Mouse (Mus musculus): Measurements from ENCODE around the gene Olfr1535. TPM values are rescaled to one million over a fixed set of nuclear protein-coding genes. Genes with fewer than 3 reads are reported as not detected.

The Olfr1535 gene
- 0.05 and 0.09 TPM in 2 replicates for polyA plus RNA-seq (2015; fragmentation: Nextera tagmentation; extraction: Ambion mirVana)

DNA sequence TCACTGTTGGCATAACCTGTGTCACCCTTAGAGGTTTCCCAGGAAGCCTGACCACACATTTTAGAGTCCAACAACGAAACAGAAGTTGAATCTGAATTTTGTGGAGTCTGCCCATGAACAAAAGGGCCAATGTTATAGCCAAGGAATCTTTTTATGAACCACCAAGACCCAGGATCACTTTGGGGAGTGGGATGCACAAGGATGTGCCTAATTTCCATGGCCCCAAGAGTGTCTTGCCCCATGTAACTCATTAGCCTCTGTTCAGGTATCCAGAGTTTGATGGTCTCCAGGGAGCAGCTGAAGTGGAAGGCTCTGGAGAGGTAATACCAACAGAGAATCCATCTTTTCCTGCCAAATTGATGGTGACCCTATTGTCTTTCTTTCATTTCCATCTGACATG, at the start of gene Olfr1535:
Gene Olfr1535 (minus strand): TSS at position 101 of the 400 bp plus-strand sequence.
- no peak within 1 kb of the TSS for H3K9ac ChIP-seq (ENCODE audit: low read depth, low read length)
- H3K27ac ChIP-seq (ENCODE audit: low read depth, low read length), result no peak within 1 kb of the TSS
- 59% methylated on average over 1 of the region's 1 CpGs for WGBS
- H3K4me2 ChIP-seq (ENCODE audit: low read length), result no peak within 1 kb of the TSS
- no peak within 1 kb of the TSS for H3K4me3 ChIP-seq (ENCODE audit: low read length)
- H3K27me3 ChIP-seq (replicated peaks; ENCODE audit: control insufficient read depth, insufficient read depth, low read length), result no peaks in the 10 kb centered on the region
- no peak for ATAC-seq
- no peaks in the 10 kb centered on the region for H3K4me1 ChIP-seq (ENCODE audit: control insufficient read depth, insufficient read depth, low read depth, low read length)
- H3K9me3 ChIP-seq (ENCODE audit: control insufficient read depth, low read length), result no peaks in the 10 kb centered on the region
- no peaks in the 10 kb centered on the region for H3K36me3 ChIP-seq (ENCODE audit: control insufficient read depth, insufficient read depth, low read length)

DNA sequence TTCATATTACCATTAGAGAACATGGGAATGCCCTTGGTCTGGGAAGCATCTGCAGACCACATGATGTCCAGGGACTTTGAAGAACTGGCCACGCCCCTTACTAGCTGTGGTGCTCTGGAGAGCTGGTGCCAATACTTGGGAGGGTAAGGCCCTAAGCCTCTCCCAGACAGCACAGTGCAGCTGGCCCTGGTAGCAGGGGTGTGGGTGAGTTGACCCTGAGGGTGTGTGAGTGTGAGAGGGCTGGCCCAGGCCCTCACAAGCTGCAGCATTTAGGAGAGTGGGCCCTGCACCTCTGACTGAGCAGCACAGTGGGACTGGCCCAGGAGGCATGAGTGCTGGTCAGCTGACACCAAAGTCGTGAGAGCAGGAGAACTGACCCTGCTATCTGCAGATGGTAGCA, 31.9 kb upstream of the Olfr1535 start:
- H3K27me3 ChIP-seq (replicated peaks; ENCODE audit: control insufficient read depth, insufficient read depth, low read length), result no peaks in the 10 kb centered on the region
- WGBS, result 69% methylated on average over 2 of the region's 2 CpGs
- ATAC-seq, result no peak

GRCm38 (mm10) chr13:21581659-21582058, 22.0 kb upstream of the Olfr1535 start, which contains the start of gene Olfr1364:
Olfr1364 (minus strand) TSS chr13:21581759.
- no peaks in the 10 kb centered on the region for H3K27me3 ChIP-seq (replicated peaks; ENCODE audit: control insufficient read depth, insufficient read depth, low read length)
- whole genome bisulfite sequencing, result 91% methylated on average over 2 of the region's 2 CpGs
- ATAC-seq, result no peak

More for the DNA sequence above, 31.9 kb upstream of the Olfr1535 start:
- H3K36me3 ChIP-seq (ENCODE audit: control insufficient read depth, insufficient read depth, low read length), result no peaks in the 10 kb centered on the region
- no peak overlapping the region for H3K4me3 ChIP-seq (ENCODE audit: low read length)
- no peak overlapping the region for H3K9ac ChIP-seq (ENCODE audit: low read depth, low read length)
- no peak overlapping the region for H3K27ac ChIP-seq (ENCODE audit: low read depth, low read length)
- H3K4me2 ChIP-seq (ENCODE audit: low read length), result no peak overlapping the region
- H3K9me3 ChIP-seq (ENCODE audit: control insufficient read depth, low read length), result no peaks in the 10 kb centered on the region
- H3K4me1 ChIP-seq (ENCODE audit: control insufficient read depth, insufficient read depth, low read depth, low read length), result no peaks in the 10 kb centered on the region

DNA sequence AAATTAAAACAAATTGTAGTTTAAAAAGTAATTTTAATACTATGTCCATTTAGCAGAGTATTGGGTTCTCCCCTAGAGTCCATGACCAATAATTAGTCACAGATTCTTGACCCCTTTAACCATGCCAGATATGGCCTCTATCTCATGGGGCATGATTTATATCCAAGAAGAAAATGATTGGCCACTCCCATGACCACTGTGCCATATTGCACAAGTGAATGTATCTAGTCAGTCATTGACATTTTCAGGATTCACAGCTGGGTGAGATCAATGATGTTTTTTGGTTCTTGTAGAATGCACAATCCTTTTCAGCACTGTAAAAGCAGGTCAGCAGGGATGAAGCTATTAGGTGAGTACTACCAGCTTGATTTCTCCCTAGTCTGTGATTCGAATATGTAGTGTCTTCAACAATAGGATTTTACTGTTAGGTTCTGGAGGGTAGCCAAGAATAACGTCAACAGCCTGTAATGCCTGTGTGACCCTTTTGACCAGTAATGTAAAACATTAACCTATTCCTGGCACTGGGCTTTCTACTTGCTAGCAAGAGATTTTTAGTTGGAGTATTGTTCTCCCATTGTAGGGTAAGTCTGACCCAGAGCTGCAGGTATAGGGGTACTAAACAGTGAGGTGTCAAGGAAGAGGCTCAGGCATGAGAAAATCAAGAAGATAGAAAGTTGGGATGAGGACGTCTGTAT, 9.1 kb downstream of the Olfr1535 start:
- H3K9ac ChIP-seq (ENCODE audit: low read depth, low read length), result no peak overlapping the region
- no peak overlapping the region for H3K27ac ChIP-seq (ENCODE audit: low read depth, low read length)
- no peak overlapping the region for H3K4me3 ChIP-seq (ENCODE audit: low read length)
- H3K4me1 ChIP-seq (ENCODE audit: control insufficient read depth, insufficient read depth, low read depth, low read length), result no peaks in the 10 kb centered on the region
- no peak for ATAC-seq
- H3K4me2 ChIP-seq (ENCODE audit: low read length), result no peak overlapping the region
- 49% methylated on average over 3 of the region's 3 CpGs for WGBS
- H3K36me3 ChIP-seq (ENCODE audit: control insufficient read depth, insufficient read depth, low read length), result no peaks in the 10 kb centered on the region
- H3K9me3 ChIP-seq (ENCODE audit: control insufficient read depth, low read length), result no peaks in the 10 kb centered on the region
- H3K27me3 ChIP-seq (replicated peaks; ENCODE audit: control insufficient read depth, insufficient read depth, low read length), result no peaks in the 10 kb centered on the region

More at GRCm38 (mm10) chr13:21581659-21582058, 22.0 kb upstream of the Olfr1535 start, which contains the start of gene Olfr1364:
- Histone ChIP-seq H3K4me1 (ENCODE audit: control insufficient read depth, insufficient read depth, low read depth, low read length) (no peaks in the 10 kb centered on the region), H3K4me2 (ENCODE audit: low read length) (no peak within 1 kb of the TSS), H3K27ac (ENCODE audit: low read depth, low read length) (no peak within 1 kb of the TSS), H3K9ac (ENCODE audit: low read depth, low read length) (no peak within 1 kb of the TSS), H3K4me3 (ENCODE audit: low read length) (no peak within 1 kb of the TSS), H3K9me3 (ENCODE audit: control insufficient read depth, low read length) (no peaks in the 10 kb centered on the region), H3K36me3 (ENCODE audit: control insufficient read depth, insufficient read depth, low read length) (no peaks in the 10 kb centered on the region)

- WGBS, result 92% methylated on average over 3 of the region's 3 CpGs
- no peak overlapping the region for H3K4me3 ChIP-seq (ENCODE audit: low read length)
- H3K9me3 ChIP-seq (ENCODE audit: control insufficient read depth, low read length), result no peaks in the 10 kb centered on the region
- H3K27me3 ChIP-seq (replicated peaks; ENCODE audit: control insufficient read depth, insufficient read depth, low read length), result no peaks in the 10 kb centered on the region
- no peak overlapping the region for H3K9ac ChIP-seq (ENCODE audit: low read depth, low read length)
- H3K4me1 ChIP-seq (ENCODE audit: control insufficient read depth, insufficient read depth, low read depth, low read length), result no peaks in the 10 kb centered on the region
- ATAC-seq, result no peak
- no peak overlapping the region for H3K4me2 ChIP-seq (ENCODE audit: low read length)
- no peaks in the 10 kb centered on the region for H3K36me3 ChIP-seq (ENCODE audit: control insufficient read depth, insufficient read depth, low read length)
- no peak overlapping the region for H3K27ac ChIP-seq (ENCODE audit: low read depth, low read length)
These were observed 10.2 kb downstream of the Olfr1535 start for GRCm38 (mm10) chr13:21549487-21549886.

DNA sequence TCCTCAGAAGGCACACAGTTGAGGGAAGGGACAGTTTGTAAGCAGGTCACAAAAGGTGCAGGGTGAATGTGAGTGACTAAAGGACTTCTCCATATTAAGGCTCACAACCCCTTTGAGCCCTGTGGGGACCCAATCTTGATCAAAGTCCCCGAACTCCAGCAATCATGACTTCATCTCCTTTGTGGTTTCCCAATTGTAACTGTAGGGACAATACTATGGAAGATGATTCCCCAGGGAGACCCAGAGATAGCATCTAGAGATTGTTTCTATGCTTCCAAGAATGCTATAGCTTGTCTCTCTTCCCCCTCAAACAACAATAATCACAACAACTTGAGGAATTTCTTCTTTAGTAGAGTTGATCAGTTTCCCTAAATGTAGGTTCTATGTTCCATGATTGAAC, 17.0 kb downstream of the Olfr1535 start, which contains the start of gene Olfr1366:
Gene Olfr1366 (minus strand): TSS at position 101 of the 400 bp plus-strand sequence.
- WGBS, result 84% methylated on average over 1 of the region's 1 CpGs
- Histone ChIP-seq H3K9ac (ENCODE audit: low read depth, low read length) (no peak within 1 kb of the TSS), H3K9me3 (ENCODE audit: control insufficient read depth, low read length) (no peaks in the 10 kb centered on the region), H3K4me1 (ENCODE audit: control insufficient read depth, insufficient read depth, low read depth, low read length) (no peaks in the 10 kb centered on the region), H3K27me3 (replicated peaks; ENCODE audit: control insufficient read depth, insufficient read depth, low read length) (no peaks in the 10 kb centered on the region), H3K36me3 (ENCODE audit: control insufficient read depth, insufficient read depth, low read length) (no peaks in the 10 kb centered on the region), H3K4me2 (ENCODE audit: low read length) (no peak within 1 kb of the TSS), H3K4me3 (ENCODE audit: low read length) (no peak within 1 kb of the TSS), H3K27ac (ENCODE audit: low read depth, low read length) (no peak within 1 kb of the TSS)
- no peak for ATAC-seq

DNA sequence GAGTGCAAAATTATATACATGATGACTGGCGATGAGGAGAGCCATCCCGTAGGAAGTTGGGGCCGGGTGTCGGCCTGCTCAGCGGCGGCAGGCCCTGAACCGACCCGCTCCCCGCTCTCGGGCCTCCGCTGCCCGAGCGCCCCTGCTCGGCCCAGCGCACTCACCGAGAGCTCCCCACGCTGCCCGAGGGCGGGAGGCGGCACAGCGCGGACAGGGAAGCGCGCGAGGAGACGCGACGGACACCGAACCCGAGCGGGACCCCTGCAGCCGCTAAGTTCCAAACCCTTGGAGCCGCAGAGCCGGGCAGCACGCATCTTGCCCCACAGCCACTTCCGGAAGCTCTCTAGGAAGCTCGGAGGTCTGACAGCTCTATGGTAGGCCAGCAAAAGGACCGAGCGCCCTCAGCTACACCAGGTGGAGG, 28.9 kb downstream of the Olfr1535 start, which contains the start of gene Zkscan8:
Gene Zkscan8 (minus strand): TSS at position 340 of the 421 bp plus-strand sequence.
- H3K4me1 ChIP-seq (ENCODE audit: control insufficient read depth, insufficient read depth, low read depth, low read length), result peaks cover 3% of the 10 kb centered on the region
- peak within 1 kb of the TSS; percentile 91 for H3K27ac ChIP-seq (ENCODE audit: low read depth, low read length)
- H3K27me3 ChIP-seq (replicated peaks; ENCODE audit: control insufficient read depth, insufficient read depth, low read length), result no peaks in the 10 kb centered on the region
- peaks cover 5% of the 10 kb centered on the region for H3K36me3 ChIP-seq (ENCODE audit: control insufficient read depth, insufficient read depth, low read length)
- H3K4me2 ChIP-seq (ENCODE audit: low read length), result peak within 1 kb of the TSS; percentile 74
- peak; percentile 100 for ATAC-seq
- H3K9ac ChIP-seq (ENCODE audit: low read depth, low read length), result peak within 1 kb of the TSS; percentile 99
- under 1% methylated on average over 39 of the region's 39 CpGs for WGBS
- no peaks in the 10 kb centered on the region for H3K9me3 ChIP-seq (ENCODE audit: control insufficient read depth, low read length)
- peak within 1 kb of the TSS; percentile 95 for H3K4me3 ChIP-seq (ENCODE audit: low read length)

DNA sequence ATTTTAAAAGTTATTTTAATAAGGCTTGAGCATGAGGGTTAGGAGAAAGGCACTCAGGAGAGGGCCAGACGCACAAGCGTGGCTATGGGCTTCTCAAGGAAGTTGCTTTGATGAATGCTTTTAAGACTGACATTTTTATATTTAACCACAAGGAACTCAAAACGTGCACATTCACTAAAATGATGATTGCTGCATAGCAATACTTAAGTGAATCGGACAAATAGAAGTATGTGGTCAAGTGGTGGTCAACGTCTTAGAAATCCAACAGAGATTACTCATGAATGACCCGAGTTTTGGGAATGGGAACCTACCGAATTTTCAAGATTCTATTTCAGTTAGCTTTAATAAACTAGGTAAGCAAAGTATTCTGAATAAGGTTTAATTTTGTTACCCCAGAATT, 29.6 kb downstream of the Olfr1535 start:
- peak overlapping the region; percentile 62 for H3K4me2 ChIP-seq (ENCODE audit: low read length)
- no peaks in the 10 kb centered on the region for H3K9me3 ChIP-seq (ENCODE audit: control insufficient read depth, low read length)
- WGBS, result 54% methylated on average over 7 of the region's 7 CpGs
- H3K4me1 ChIP-seq (ENCODE audit: control insufficient read depth, insufficient read depth, low read depth, low read length), result peaks cover 3% of the 10 kb centered on the region
- H3K27ac ChIP-seq (ENCODE audit: low read depth, low read length), result no peak overlapping the region
- no peak overlapping the region for H3K9ac ChIP-seq (ENCODE audit: low read depth, low read length)
- no peaks in the 10 kb centered on the region for H3K27me3 ChIP-seq (replicated peaks; ENCODE audit: control insufficient read depth, insufficient read depth, low read length)
- H3K4me3 ChIP-seq (ENCODE audit: low read length), result peak overlapping the region; percentile 95
- no peak for ATAC-seq
- peaks cover 8% of the 10 kb centered on the region for H3K36me3 ChIP-seq (ENCODE audit: control insufficient read depth, insufficient read depth, low read length)

DNA sequence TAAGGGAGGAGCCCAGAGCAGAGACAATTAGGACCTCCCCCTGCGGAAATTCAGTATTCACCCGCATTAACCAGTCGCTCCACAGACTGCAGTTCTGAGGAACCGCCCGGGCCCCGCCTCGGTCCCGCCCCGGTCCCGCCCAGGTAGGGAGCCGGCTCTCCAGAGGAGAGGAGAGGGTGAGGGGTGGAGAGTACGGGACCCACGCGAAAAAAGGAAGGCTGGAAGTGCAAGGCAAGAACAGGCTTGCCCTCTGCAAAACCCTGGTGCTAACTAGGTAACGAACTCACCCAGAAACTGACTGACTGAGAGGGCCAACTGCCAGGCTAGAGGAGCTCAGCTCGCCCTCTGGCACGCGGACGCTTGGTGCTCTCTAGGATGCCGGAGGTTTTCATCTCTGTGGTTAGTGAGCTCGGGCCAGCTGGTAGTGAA, 53.5 kb downstream of the Olfr1535 start:
- Histone ChIP-seq H3K27me3 (replicated peaks; ENCODE audit: control insufficient read depth, insufficient read depth, low read length) (no peaks in the 10 kb centered on the region), H3K4me1 (ENCODE audit: control insufficient read depth, insufficient read depth, low read depth, low read length) (no peaks in the 10 kb centered on the region; the same call in 1 of the 2 replicates), H3K9me3 (ENCODE audit: control insufficient read depth, low read length) (no peaks in the 10 kb centered on the region), H3K36me3 (ENCODE audit: control insufficient read depth, insufficient read depth, low read length) (no peaks in the 10 kb centered on the region), H3K4me2 (ENCODE audit: low read length) (peak overlapping the region; percentile 63), H3K9ac (ENCODE audit: low read depth, low read length) (peak overlapping the region; percentile 76), H3K27ac (ENCODE audit: low read depth, low read length) (peak overlapping the region; percentile 88), H3K4me3 (ENCODE audit: low read length) (peak overlapping the region; percentile 71)
- under 1% methylated on average over 21 of the region's 21 CpGs for WGBS
- ATAC-seq, result peak; percentile 100

All from hindbrain, embryonic 16.5 days (tissue).